Mouse (Mus musculus) layer of hippocampus, adult 9-11 months (tissue): ENCODE data around the gene Gnpda2.

ENCODE experiments used
- DNase-seq: peaks from one replicate; pipeline ENCODE4 v3.0.0; 2022

Gnpda2 gene

GRCm38 (mm10) chr5:69591640-69592461 is at the start of gene Gnpda2:
TSS of gene Gnpda2 (minus strand) at chr5:69592340.
- peak; percentile 90 for DNase-seq

GRCm38 (mm10) chr5:69634766-69635165 is 42.6 kb upstream of the Gnpda2 start:
- no peak for DNase-seq

GRCm38 (mm10) chr5:69620899-69621298 is 28.8 kb upstream of the Gnpda2 start:
- DNase-seq, result no peak

- no peak for DNase-seq
Measured at GRCm38 (mm10) chr5:69613209-69613796, 21.2 kb upstream of the Gnpda2 start.

DNA sequence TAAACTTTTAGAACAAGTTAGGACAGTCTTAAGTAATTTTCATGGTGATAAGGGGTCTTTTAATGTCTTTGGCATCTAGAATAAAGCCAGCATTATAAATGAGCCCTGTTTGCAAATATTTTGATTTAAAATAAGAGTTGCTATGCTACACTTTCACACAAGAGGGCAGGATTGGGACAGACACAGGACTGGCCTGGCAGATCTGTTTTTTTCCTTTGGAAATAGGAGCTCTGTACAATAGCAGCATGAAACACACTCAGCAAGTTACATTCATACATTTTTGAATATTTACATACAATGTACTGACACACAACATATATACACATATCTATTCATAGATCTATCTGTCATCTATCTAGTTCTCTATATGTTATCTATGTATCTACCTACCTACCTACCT is 8.9 kb upstream of the Gnpda2 start:
- no peak for DNase-seq

GRCm38 (mm10) chr5:69557404-69557935 is 34.7 kb downstream of the Gnpda2 start:
- no peak for DNase-seq

DNA sequence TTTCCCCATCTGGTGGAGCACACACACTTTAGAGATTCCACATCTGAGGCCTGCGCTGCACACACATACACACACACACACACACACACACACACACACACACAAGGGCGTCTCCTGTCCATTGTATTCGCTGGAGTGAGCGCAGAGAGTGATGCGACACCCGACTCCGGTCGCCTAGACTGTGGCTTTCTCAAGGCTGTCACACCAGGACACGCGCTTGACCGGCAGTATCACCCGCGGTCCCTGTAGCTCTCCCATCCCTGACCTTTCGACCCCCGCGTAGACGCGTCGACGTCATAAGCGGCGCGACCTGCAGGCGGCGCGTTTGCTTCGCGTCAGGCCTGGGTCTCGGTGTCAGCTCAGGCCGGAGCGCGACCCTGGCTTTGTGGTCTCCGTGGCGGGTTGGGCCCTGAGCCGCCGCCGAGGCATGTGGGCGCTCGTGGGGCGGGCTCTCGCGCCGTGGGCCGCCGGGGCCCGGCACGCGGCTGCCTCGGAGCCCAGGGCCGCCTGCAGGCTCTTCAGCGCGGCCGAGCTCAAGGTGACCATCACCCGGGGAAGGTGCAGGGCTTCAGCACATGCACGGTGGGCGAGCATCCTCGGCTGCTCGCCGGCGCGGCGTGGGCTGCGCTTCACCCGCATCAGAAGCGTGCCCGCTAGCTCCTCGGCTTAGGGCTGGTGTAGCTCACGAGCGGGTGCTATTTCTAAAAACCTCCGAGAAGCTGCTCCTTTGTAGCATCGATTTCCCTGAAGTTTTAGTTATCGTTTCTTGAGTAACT is 35.3 kb downstream of the Gnpda2 start, which contains the start of gene Guf1:
Gene Guf1, plus strand, starts transcription at position 296 of the 776 bp plus-strand sequence.
- DNase-seq, result peak; percentile 94

GRCm38 (mm10) chr5:69542489-69542888 is 49.7 kb downstream of the Gnpda2 start, which contains the start of gene Yipf7:
TSS of gene Yipf7 (minus strand) at chr5:69542648.
- DNase-seq, result peak; percentile 17

DNA sequence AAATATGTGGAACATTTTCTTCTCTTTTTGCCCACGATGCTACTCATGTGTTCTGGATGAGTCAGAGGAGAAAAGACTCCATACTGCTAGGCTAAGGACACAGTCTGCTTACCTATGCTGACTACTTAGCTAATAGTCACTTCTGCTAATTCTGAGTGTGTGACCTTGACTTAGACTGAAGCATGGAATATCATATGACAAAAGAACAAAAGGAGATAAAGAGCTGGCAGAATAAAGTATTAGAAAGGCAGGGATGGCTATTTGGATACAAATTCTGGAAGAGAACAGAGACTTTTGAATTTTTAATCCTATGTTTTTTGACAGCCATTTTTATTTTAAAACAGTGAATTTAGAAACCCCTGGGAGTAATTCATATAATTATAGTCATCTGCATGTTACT is 50.5 kb downstream of the Gnpda2 start:
- DNase-seq, result no peak

- DNase-seq, result no peak
Measured at GRCm38 (mm10) chr5:69523944-69524343, 68.2 kb downstream of the Gnpda2 start.
